Mouse (Mus musculus): Measurements from ENCODE around the gene Usp6nl. TPM values are rescaled to one million over a fixed set of nuclear protein-coding genes. Genes with fewer than 3 reads are reported as not detected.

Gene Usp6nl
- total and polyA plus RNA-seq, 3 experiments = 8.9 to 67.1 (median 24.8) TPM

GRCm38 (mm10) chr2:6395851-6396625, 73.6 kb downstream of the Usp6nl start:
- Histone ChIP-seq H3K9me3 (replicated peaks; ENCODE audit: insufficient read depth, low read length) (no peaks in the 10 kb centered on the region), H3K27ac (ENCODE audit: control insufficient read depth, low read depth, low read length) (peak overlapping the region; percentile 71), H3K4me3 (ENCODE audit: control insufficient read depth in 1 of 2, insufficient read depth in 1 of 2, low read depth in 2 of 2, low read length in 2 of 2) (peak overlapping the region; percentile 36 to 41), H3K79me2 (ENCODE audit: control insufficient read depth, insufficient read depth, low read length, poor library complexity) (no peaks in the 10 kb centered on the region), H3K9ac (ENCODE audit: control insufficient read depth, low read depth, low read length, poor library complexity, severe bottlenecking) (peak overlapping the region; percentile 42), H3K36me3 (ENCODE audit: control insufficient read depth in 1 of 2, insufficient read depth in 2 of 2, low read length in 2 of 2) (peaks cover 0 to 21% of the 10 kb centered on the region in 2 experiments; a peak in 3 of 4 replicates), H3K27me3 (ENCODE audit: control insufficient read depth in 1 of 2, insufficient read depth in 2 of 2, low read length in 2 of 2) (no peaks in the 10 kb centered on the region), H3K4me1 (ENCODE audit: control insufficient read depth in 1 of 2, insufficient read depth in 2 of 2, low read length in 2 of 2) (peaks cover 14% of the 10 kb centered on the region in 2 experiments)
- TF ChIP-seq EP300 (IDR thresholded peaks at IDR 0.05; ENCODE audit: low read depth in 1 of 2, low read length in 2 of 2) (peak; percentile 56 to 81), MYB (IDR thresholded peaks at IDR 0.05; ENCODE audit: low read depth, low read length) (0 out of 2 replicates have a peak, but pooled peaks have one; percentile 42), POLR2AphosphoS2 (IDR thresholded peaks at IDR 0.05; ENCODE audit: low read length) (no peak), GABPA (IDR thresholded peaks at IDR 0.05; ENCODE audit: low read depth, low read length) (no peak), ETS1 (IDR thresholded peaks at IDR 0.05; ENCODE audit: low read depth, low read length) (no peak; the same call in 1 of the 2 replicates), GATA1 (IDR thresholded peaks at IDR 0.05; ENCODE audit: low read depth, low read length) (peak; percentile 87), NRF1 (IDR thresholded peaks at IDR 0.05; ENCODE audit: insufficient read depth, low read depth, low read length, poor library complexity, severe bottlenecking) (no peak), E2F4 (IDR thresholded peaks at IDR 0.05; ENCODE audit: borderline replicate concordance, low read depth, low read length) (no peak), CHD1 (IDR thresholded peaks at IDR 0.05; ENCODE audit: low read depth, low read length) (no peak), POLR2A (IDR thresholded peaks at IDR 0.05; ENCODE audit: control insufficient read depth in 1 of 2, insufficient read depth in 1 of 2, low read depth in 1 of 2, low read length in 2 of 2, poor library complexity in 1 of 2) (no peak), MXI1 (IDR thresholded peaks at IDR 0.05; ENCODE audit: low read depth, low read length) (0 out of 2 replicates have a peak, but pooled peaks have one; percentile 24), RCOR1 (IDR thresholded peaks at IDR 0.05; ENCODE audit: low read depth, low read length) (peak; percentile 66; the same call in 1 of the 2 replicates), CTCF (IDR thresholded peaks at IDR 0.05 in 2 of 3, conservative IDR thresholded peaks at IDR 0.05 in 1 of 3; ENCODE audit: control insufficient read depth in 1 of 3, insufficient read depth in 1 of 3, low read depth in 2 of 3, low read length in 3 of 3, poor library complexity in 1 of 3, severe bottlenecking in 1 of 3) (no peak), MAX (IDR thresholded peaks at IDR 0.05; ENCODE audit: low read length) (no peak), TCF12 (IDR thresholded peaks at IDR 0.05; ENCODE audit: low read depth, low read length) (peak; percentile 79), HCFC1 (IDR thresholded peaks at IDR 0.05; ENCODE audit: low read depth, low read length) (no peak), TBP (IDR thresholded peaks at IDR 0.05; ENCODE audit: low read depth, low read length) (no peak), MAZ (IDR thresholded peaks at IDR 0.05; ENCODE audit: low read depth, low read length) (no peak), BHLHE40 (IDR thresholded peaks at IDR 0.05; ENCODE audit: borderline replicate concordance, low read depth, low read length) (no peak), USF2 (IDR thresholded peaks at IDR 0.05; ENCODE audit: borderline replicate concordance in 1 of 2, insufficient read depth in 1 of 2, low read depth in 1 of 2, low read length in 2 of 2) (no peak), ZKSCAN1 (IDR thresholded peaks at IDR 0.05; ENCODE audit: low read depth, low read length) (no peak), UBTF (IDR thresholded peaks at IDR 0.05; ENCODE audit: borderline replicate concordance, insufficient read depth, low read depth, low read length) (no peak), ELF1 (IDR thresholded peaks at IDR 0.05; ENCODE audit: low read depth, low read length) (no peak), NELFE (IDR thresholded peaks at IDR 0.05; ENCODE audit: low read depth, low read length) (no peak), KAT2A (conservative IDR thresholded peaks at IDR 0.05; ENCODE audit: low read depth, low read length) (no peak), USF1 (IDR thresholded peaks at IDR 0.05; ENCODE audit: low read depth, low read length) (no peak), MAFK (IDR thresholded peaks at IDR 0.05; ENCODE audit: borderline replicate concordance, low read depth, low read length) (no peak), SMC3 (IDR thresholded peaks at IDR 0.05; ENCODE audit: low read depth, low read length) (no peak)
- DNase-seq (ENCODE audit: low read depth, low spot score) = peak; percentile 75
